Mouse (Mus musculus): ENCODE results near the gene Thop1. TPM values are rescaled to one million over a fixed set of nuclear protein-coding genes. Genes with fewer than 3 reads are reported as not detected.

Gene Thop1
- polyA plus RNA-seq, 2 experiments: 15.0 to 21.7 TPM

GRCm38 (mm10) chr10:81068706-81069105, 1.1 kb upstream of the Thop1 start:
- no peak overlapping the region for H3K4me2 ChIP-seq (ENCODE audit: low read depth)
- no peak for TF ChIP-seq CTCF (IDR thresholded peaks at IDR 0.05; ENCODE audit: low read depth)
- TF ChIP-seq EP300 (IDR thresholded peaks at IDR 0.05; ENCODE audit: low read depth): no peak
- no peak overlapping the region for H3K9ac ChIP-seq (replicated peaks)
- peaks cover 8 to 9% of the 10 kb centered on the region in 2 experiments; a peak in 3 of 4 replicates for H3K4me1 ChIP-seq (replicated peaks; ENCODE audit: control insufficient read depth in 2 of 2, insufficient read depth in 2 of 2, low read length in 1 of 2)
- no peak for DNase-seq (ENCODE audit: low read depth in 3 of 3, low spot score in 3 of 3)
- no peak overlapping the region for H3K4me3 ChIP-seq (ENCODE audit: insufficient read depth in 1 of 2, low read depth in 2 of 2, low read length in 2 of 2)
- ATAC-seq (ENCODE audit: insufficient read depth): no peak
- H3K36me3 ChIP-seq (replicated peaks; ENCODE audit: control insufficient read depth, insufficient read depth, low read depth): no peaks in the 10 kb centered on the region; the same call in 1 of the 2 replicates
- H3K9me3 ChIP-seq (ENCODE audit: control insufficient read depth, low read length): no peaks in the 10 kb centered on the region
- 59% methylated on average over 5 of the region's 5 CpGs for WGBS (ENCODE audit: insufficient replicate concordance)
- no peak overlapping the region for H3K27ac ChIP-seq
- no peaks in the 10 kb centered on the region for H3K27me3 ChIP-seq (ENCODE audit: control insufficient read depth, insufficient read depth, low read length)

- Histone ChIP-seq H3K27ac (no peak overlapping the region), H3K4me3 (ENCODE audit: insufficient read depth in 1 of 2, low read depth in 2 of 2, low read length in 2 of 2) (no peak overlapping the region), H3K36me3 (replicated peaks; ENCODE audit: control insufficient read depth, insufficient read depth, low read depth) (no peaks in the 10 kb centered on the region; the same call in none of the 2 replicates), H3K9me3 (ENCODE audit: control insufficient read depth, low read length) (no peaks in the 10 kb centered on the region), H3K27me3 (ENCODE audit: control insufficient read depth, insufficient read depth, low read length) (no peaks in the 10 kb centered on the region), H3K4me1 (replicated peaks; ENCODE audit: control insufficient read depth in 2 of 2, insufficient read depth in 2 of 2, low read length in 1 of 2) (peaks cover 8 to 9% of the 10 kb centered on the region in 2 experiments; a peak in 3 of 4 replicates), H3K9ac (replicated peaks) (no peak overlapping the region), H3K4me2 (ENCODE audit: low read depth) (no peak overlapping the region)
- TF ChIP-seq CTCF (IDR thresholded peaks at IDR 0.05; ENCODE audit: low read depth) (no peak), EP300 (IDR thresholded peaks at IDR 0.05; ENCODE audit: low read depth) (no peak)
- DNase-seq (ENCODE audit: low read depth in 3 of 3, low spot score in 3 of 3) (no peak), ATAC-seq (ENCODE audit: insufficient read depth) (no peak)
- 83% methylated on average over 8 of the region's 8 CpGs for WGBS (ENCODE audit: insufficient replicate concordance)
Measured at GRCm38 (mm10) chr10:81072290-81072689, 2.5 kb downstream of the Thop1 start.

- ATAC-seq (ENCODE audit: insufficient read depth): no peak
- TF ChIP-seq EP300 (IDR thresholded peaks at IDR 0.05; ENCODE audit: low read depth): no peak
- peak; percentile 90 for TF ChIP-seq CTCF (IDR thresholded peaks at IDR 0.05; ENCODE audit: low read depth)
- Histone ChIP-seq H3K27ac (no peak overlapping the region), H3K4me2 (ENCODE audit: low read depth) (no peak overlapping the region), H3K27me3 (ENCODE audit: control insufficient read depth, insufficient read depth, low read length) (no peaks in the 10 kb centered on the region), H3K9me3 (ENCODE audit: control insufficient read depth, low read length) (no peaks in the 10 kb centered on the region), H3K9ac (replicated peaks) (no peak overlapping the region), H3K4me1 (replicated peaks; ENCODE audit: control insufficient read depth in 2 of 2, insufficient read depth in 2 of 2, low read length in 1 of 2) (peaks cover 8 to 9% of the 10 kb centered on the region in 2 experiments; a peak in 3 of 4 replicates), H3K36me3 (replicated peaks; ENCODE audit: control insufficient read depth, insufficient read depth, low read depth) (no peaks in the 10 kb centered on the region; the same call in none of the 2 replicates), H3K4me3 (ENCODE audit: insufficient read depth in 1 of 2, low read depth in 2 of 2, low read length in 2 of 2) (no peak overlapping the region)
- WGBS (ENCODE audit: insufficient replicate concordance): 53% methylated on average over 7 of the region's 7 CpGs
- DNase-seq (ENCODE audit: low read depth in 3 of 3, low spot score in 3 of 3): no peak
Measured at GRCm38 (mm10) chr10:81073464-81073863, 3.6 kb downstream of the Thop1 start.

GRCm38 (mm10) chr10:81075734-81076133, 5.9 kb downstream of the Thop1 start:
- WGBS (ENCODE audit: insufficient replicate concordance): 80% methylated on average over 8 of the region's 8 CpGs
- no peaks in the 10 kb centered on the region for H3K9me3 ChIP-seq (ENCODE audit: control insufficient read depth, low read length)
- H3K27me3 ChIP-seq (ENCODE audit: control insufficient read depth, insufficient read depth, low read length): no peaks in the 10 kb centered on the region
- no peak overlapping the region for H3K9ac ChIP-seq (replicated peaks)
- DNase-seq (ENCODE audit: low read depth in 3 of 3, low spot score in 3 of 3): no peak
- no peak overlapping the region for H3K27ac ChIP-seq
- TF ChIP-seq CTCF (IDR thresholded peaks at IDR 0.05; ENCODE audit: low read depth): no peak
- TF ChIP-seq EP300 (IDR thresholded peaks at IDR 0.05; ENCODE audit: low read depth): no peak
- H3K36me3 ChIP-seq (replicated peaks; ENCODE audit: control insufficient read depth, insufficient read depth, low read depth): peaks cover 5% of the 10 kb centered on the region
- peaks cover 1 to 4% of the 10 kb centered on the region in 2 experiments; a peak in 3 of 4 replicates for H3K4me1 ChIP-seq (replicated peaks; ENCODE audit: control insufficient read depth in 2 of 2, insufficient read depth in 2 of 2, low read length in 1 of 2)
- H3K4me2 ChIP-seq (ENCODE audit: low read depth): no peak overlapping the region
- no peak overlapping the region for H3K4me3 ChIP-seq (ENCODE audit: insufficient read depth in 1 of 2, low read depth in 2 of 2, low read length in 2 of 2)
- no peak for ATAC-seq (ENCODE audit: insufficient read depth)

GRCm38 (mm10) chr10:81076356-81076755, 6.5 kb downstream of the Thop1 start:
- Histone ChIP-seq H3K9ac (replicated peaks) (no peak overlapping the region), H3K4me3 (ENCODE audit: insufficient read depth in 1 of 2, low read depth in 2 of 2, low read length in 2 of 2) (no peak overlapping the region), H3K4me2 (ENCODE audit: low read depth) (no peak overlapping the region), H3K9me3 (ENCODE audit: control insufficient read depth, low read length) (no peaks in the 10 kb centered on the region), H3K27ac (no peak overlapping the region), H3K4me1 (replicated peaks; ENCODE audit: control insufficient read depth in 2 of 2, insufficient read depth in 2 of 2, low read length in 1 of 2) (no peaks in the 10 kb centered on the region), H3K27me3 (ENCODE audit: control insufficient read depth, insufficient read depth, low read length) (no peaks in the 10 kb centered on the region), H3K36me3 (replicated peaks; ENCODE audit: control insufficient read depth, insufficient read depth, low read depth) (peaks cover 5% of the 10 kb centered on the region)
- no peak for ATAC-seq (ENCODE audit: insufficient read depth)
- WGBS (ENCODE audit: insufficient replicate concordance): 71% methylated on average over 1 of the region's 1 CpGs
- TF ChIP-seq EP300 (IDR thresholded peaks at IDR 0.05; ENCODE audit: low read depth) (no peak), CTCF (IDR thresholded peaks at IDR 0.05; ENCODE audit: low read depth) (no peak)
- no peak for DNase-seq (ENCODE audit: low read depth in 3 of 3, low spot score in 3 of 3)
